Mouse (Mus musculus) heart, embryonic 15.5 days (tissue): Measurements from ENCODE around the gene Plp2. TPM values are rescaled to one million over a fixed set of nuclear protein-coding genes. Genes with fewer than 3 reads are reported as not detected.

Source experiments
- ATAC-seq: fragments of 200-750 bp; cut with Nextera tagmentation; replicated peaks from 2 replicates; pipeline ENCODE4 v1.8.0; 2017; ENCODE audit warnings: low read depth, moderate TSS enrichment; ENCODE audit not compliant: insufficient number of reproducible peaks, insufficient read depth, low FRiP score
- H3K27ac ChIP-seq: fragments of 300-500 bp; sonication (generic); 2 replicates; pipeline ENCODE4 v1.5.1; 2015; ENCODE audit warnings: mild to moderate bottlenecking, inconsistent platforms
- H3K27me3 ChIP-seq: fragments of 300-500 bp; sonication (generic); 2 replicates; pipeline ENCODE4 v1.6.1; 2015; ENCODE audit warnings: inconsistent platforms
- H3K36me3 ChIP-seq: fragments of 300-500 bp; sonication (generic); 2 replicates; pipeline ENCODE4 v1.6.1; 2015; ENCODE audit warnings: mild to moderate bottlenecking, inconsistent platforms
- H3K4me1 ChIP-seq: fragments of 300-500 bp; sonication (generic); replicated peaks from 2 replicates; pipeline ENCODE4 v1.6.1; 2015; ENCODE audit warnings: inconsistent platforms
- H3K4me2 ChIP-seq: fragments of 300-500 bp; sonication (generic); 2 replicates; pipeline ENCODE4 v1.6.1; 2015; ENCODE audit warnings: inconsistent platforms, mild to moderate bottlenecking, moderate library complexity
- H3K4me3 ChIP-seq: fragments of 300-500 bp; sonication (generic); 2 replicates; pipeline ENCODE4 v1.5.1; 2015; ENCODE audit warnings: mild to moderate bottlenecking, inconsistent platforms
- H3K9ac ChIP-seq: fragments of 300-500 bp; sonication (generic); 2 replicates; pipeline ENCODE4 v1.6.1; 2015; ENCODE audit warnings: mild to moderate bottlenecking, inconsistent platforms
- H3K9me3 ChIP-seq: fragments of 300-500 bp; sonication (generic); replicated peaks from 2 replicates; pipeline ENCODE4 v1.6.1; 2016; ENCODE audit warnings: inconsistent platforms
- WGBS: fragments of 180-500 bp; shearing (Covaris S2); methylation state at CpG from one replicate; pipeline ENCODE4 v1.1.7; 2015; ENCODE audit warnings: mixed read lengths; 5-methylcytosine and 5-hydroxymethylcytosine counted together
- polyA plus RNA-seq: library from polyadenylated mRNA; unstranded; fragments of >200 nt; fragmentation: Nextera tagmentation; extraction: Ambion mirVana; gene quantifications from 2 replicates; pipeline ENCODE4 v1.2.1, GENCODE M21; 2015

The Plp2 gene
- polyA plus RNA-seq, 1 experiment from 2014 or later, result 129 TPM

- Histone ChIP-seq H3K27me3 (no peaks in the 10 kb centered on the region), H3K4me1 (peaks cover 5% of the 10 kb centered on the region; the same call in 1 of the 2 replicates), H3K9ac (peak overlapping the region; percentile 33), H3K4me3 (peak overlapping the region; percentile 37), H3K9me3 (no peaks in the 10 kb centered on the region), H3K36me3 (no peaks in the 10 kb centered on the region), H3K4me2 (peak overlapping the region; percentile 63), H3K27ac (peak overlapping the region; percentile 66)
- ATAC-seq, result peak; percentile 91
- WGBS, result 15% methylated on average over 26 of the region's 27 CpGs
Measured at GRCm38 (mm10) chrX:7679405-7680056, 8.3 kb upstream of the Plp2 start.

- no peaks in the 10 kb centered on the region for H3K9me3 ChIP-seq
- 39% methylated on average over 3 of the region's 3 CpGs for WGBS
- no peak overlapping the region for H3K9ac ChIP-seq
- no peaks in the 10 kb centered on the region for H3K27me3 ChIP-seq
- ATAC-seq, result no peak
- H3K4me2 ChIP-seq, result no peak overlapping the region
- no peak overlapping the region for H3K27ac ChIP-seq
- peaks cover 10% of the 10 kb centered on the region for H3K4me1 ChIP-seq
- no peak overlapping the region for H3K4me3 ChIP-seq
- no peaks in the 10 kb centered on the region for H3K36me3 ChIP-seq
Measured at GRCm38 (mm10) chrX:7678986-7679385, 7.8 kb upstream of the Plp2 start.

DNA sequence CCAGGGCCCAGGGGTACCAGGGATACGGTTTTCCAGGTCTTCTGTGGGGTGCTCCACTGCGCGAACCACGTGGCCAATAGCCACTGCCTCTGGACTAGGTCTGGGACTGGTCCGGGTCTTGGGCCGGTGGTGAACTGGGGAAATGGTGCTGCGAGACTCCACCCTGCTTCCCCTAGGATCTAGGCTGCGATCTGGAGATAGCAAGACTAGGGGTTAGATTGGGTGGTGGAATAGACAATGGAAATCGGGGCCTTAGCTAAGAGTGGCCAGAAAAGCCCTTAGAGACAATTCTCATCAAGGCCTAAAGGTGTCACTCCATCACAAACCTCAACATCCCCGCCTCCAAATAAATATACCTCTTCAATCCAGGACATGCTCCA, 3.8 kb upstream of the Plp2 start:
- peak overlapping the region; percentile 42; the same call in 1 of the 2 replicates for H3K27ac ChIP-seq
- peak overlapping the region; percentile 72 for H3K4me2 ChIP-seq
- H3K4me1 ChIP-seq, result peaks cover 23% of the 10 kb centered on the region
- no peaks in the 10 kb centered on the region for H3K36me3 ChIP-seq
- H3K4me3 ChIP-seq, result peak overlapping the region; percentile 42
- no peak for ATAC-seq
- H3K9me3 ChIP-seq, result no peaks in the 10 kb centered on the region
- H3K27me3 ChIP-seq, result no peaks in the 10 kb centered on the region
- 23% methylated on average over 10 of the region's 10 CpGs for WGBS
- H3K9ac ChIP-seq, result peak overlapping the region; percentile 44

GRCm38 (mm10) chrX:7674284-7675000, 3.3 kb upstream of the Plp2 start:
- no peaks in the 10 kb centered on the region for H3K27me3 ChIP-seq
- peaks cover 23% of the 10 kb centered on the region for H3K4me1 ChIP-seq
- H3K27ac ChIP-seq, result peak overlapping the region; percentile 42; the same call in 1 of the 2 replicates
- peak overlapping the region; percentile 42 for H3K4me3 ChIP-seq
- H3K9ac ChIP-seq, result peak overlapping the region; percentile 44
- peak overlapping the region; percentile 72 for H3K4me2 ChIP-seq
- no peak for ATAC-seq
- no peaks in the 10 kb centered on the region for H3K9me3 ChIP-seq
- no peaks in the 10 kb centered on the region for H3K36me3 ChIP-seq
- WGBS, result 21% methylated on average over 28 of the region's 28 CpGs

DNA sequence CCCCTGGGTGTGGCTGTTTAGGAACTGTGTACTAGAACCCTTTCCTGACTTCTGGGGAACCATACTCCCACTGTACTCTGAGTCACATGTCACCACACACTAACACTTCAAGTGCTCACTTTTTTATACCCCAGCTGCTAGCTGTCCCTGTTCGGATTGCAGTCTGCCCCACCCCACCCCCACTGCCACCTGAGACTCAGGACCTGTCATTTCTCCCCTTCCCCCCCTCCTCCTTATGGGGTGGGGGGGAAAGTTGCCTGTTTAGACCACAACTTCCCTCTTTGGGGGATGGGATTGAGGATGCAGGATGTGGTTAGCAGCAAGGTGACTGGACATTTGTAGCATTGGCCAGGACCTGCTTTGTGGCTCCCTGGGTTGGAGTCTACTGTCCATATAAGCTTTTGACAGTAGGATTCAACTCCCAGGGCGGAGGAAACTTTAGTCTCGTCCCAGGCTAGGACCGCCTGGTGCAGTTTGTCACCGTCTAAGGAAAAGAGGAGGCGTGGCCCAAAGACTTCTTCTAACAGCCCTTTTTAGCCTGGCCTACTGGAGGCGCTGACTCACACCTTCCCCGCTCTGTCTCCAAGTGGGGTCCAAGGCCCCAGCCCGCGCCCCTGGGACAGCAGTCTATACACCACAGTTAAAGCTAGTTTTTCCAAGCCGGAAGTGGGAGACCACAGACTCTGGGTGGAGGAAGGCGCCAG, 2.5 kb upstream of the Plp2 start:
- Histone ChIP-seq H3K4me2 (peak overlapping the region; percentile 72), H3K27me3 (no peaks in the 10 kb centered on the region), H3K27ac (peak overlapping the region; percentile 42), H3K9ac (no peak overlapping the region; the same call in 1 of the 2 replicates), H3K36me3 (peaks cover 4% of the 10 kb centered on the region), H3K4me3 (peak overlapping the region; percentile 42), H3K4me1 (peaks cover 23% of the 10 kb centered on the region), H3K9me3 (no peaks in the 10 kb centered on the region)
- ATAC-seq, result peak; percentile 19; the same call in 1 of the 2 replicates
- WGBS, result 25% methylated on average over 12 of the region's 12 CpGs

DNA sequence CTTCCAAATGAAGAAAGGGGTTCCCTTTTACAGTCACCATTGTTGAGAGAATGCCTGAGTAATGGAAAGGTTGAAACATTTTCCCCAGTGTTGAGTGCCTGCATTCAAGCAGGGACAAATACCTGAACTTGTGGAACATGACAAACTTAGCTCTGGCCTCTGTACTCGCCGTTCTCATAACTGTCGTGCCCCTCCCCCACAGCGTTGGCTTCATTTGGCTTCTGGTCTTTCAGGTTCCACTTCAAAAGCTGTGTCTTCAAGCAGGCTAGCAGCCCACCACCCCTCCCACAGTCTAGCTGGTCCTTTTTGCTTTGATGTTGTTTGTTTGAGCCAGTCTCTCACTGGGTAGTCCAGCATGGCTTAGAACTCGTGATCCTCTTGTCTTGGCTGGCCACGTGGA, 1.5 kb upstream of the Plp2 start:
- ATAC-seq, result no peak
- H3K36me3 ChIP-seq, result peaks cover 6% of the 10 kb centered on the region
- H3K4me3 ChIP-seq, result no peak overlapping the region
- no peak overlapping the region for H3K27ac ChIP-seq
- no peak overlapping the region for H3K9ac ChIP-seq
- 29% methylated on average over 6 of the region's 6 CpGs for WGBS
- H3K4me2 ChIP-seq, result no peak overlapping the region
- H3K4me1 ChIP-seq, result peaks cover 23% of the 10 kb centered on the region
- no peaks in the 10 kb centered on the region for H3K27me3 ChIP-seq
- H3K9me3 ChIP-seq, result no peaks in the 10 kb centered on the region

- Histone ChIP-seq H3K4me2 (peak overlapping the region; percentile 63), H3K9ac (peak overlapping the region; percentile 63), H3K9me3 (no peaks in the 10 kb centered on the region), H3K4me3 (peak overlapping the region; percentile 65), H3K4me1 (peaks cover 23% of the 10 kb centered on the region), H3K27ac (peak overlapping the region; percentile 84), H3K27me3 (no peaks in the 10 kb centered on the region), H3K36me3 (peaks cover 12% of the 10 kb centered on the region)
- ATAC-seq, result peak; percentile 73
- whole genome bisulfite sequencing, result 11% methylated on average over 16 of the region's 19 CpGs
Measured at GRCm38 (mm10) chrX:7670390-7670881, 754 bp downstream of the Plp2 start.

DNA sequence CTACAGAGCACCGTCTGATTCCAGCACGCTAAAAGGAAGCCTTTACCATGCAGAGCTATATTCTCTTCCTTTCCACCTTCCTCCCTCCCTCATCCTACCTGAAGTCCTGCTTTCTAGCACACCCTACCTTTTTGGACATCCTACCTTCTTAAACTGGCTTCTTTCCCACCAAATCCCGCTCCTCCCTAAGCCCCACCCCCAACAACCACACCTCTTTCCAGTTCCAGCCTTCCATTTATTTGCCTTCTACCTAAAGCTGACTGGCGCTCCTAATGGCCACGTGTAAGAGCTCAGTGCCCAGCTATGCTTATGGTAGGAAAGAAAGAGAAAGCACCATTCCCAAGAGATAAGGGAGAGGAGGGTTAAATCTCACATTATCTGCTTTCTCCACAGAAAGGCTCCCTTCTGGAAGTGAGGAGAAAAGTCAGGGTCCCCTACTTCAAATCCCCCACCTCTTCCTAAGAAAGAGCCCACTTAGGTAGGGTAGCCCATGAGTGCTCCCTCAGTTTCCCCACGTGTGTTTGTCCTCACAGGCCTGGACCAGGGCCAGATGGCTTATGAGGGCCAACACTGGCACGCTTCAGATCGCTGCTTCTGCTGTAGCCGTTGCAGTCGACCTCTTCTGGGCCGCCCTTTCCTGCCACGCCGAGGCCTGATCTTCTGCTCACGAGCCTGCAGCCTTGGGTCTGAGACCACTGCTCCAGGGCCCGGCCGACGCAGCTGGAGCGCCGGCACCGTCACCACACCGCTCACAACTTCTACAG, 5.3 kb downstream of the Plp2 start:
- peaks cover 12% of the 10 kb centered on the region for H3K36me3 ChIP-seq
- ATAC-seq, result no peak
- WGBS, result 70% methylated on average over 21 of the region's 21 CpGs
- H3K27me3 ChIP-seq, result no peaks in the 10 kb centered on the region
- no peak overlapping the region for H3K27ac ChIP-seq
- no peak overlapping the region for H3K9ac ChIP-seq
- H3K9me3 ChIP-seq, result no peaks in the 10 kb centered on the region
- peaks cover 5% of the 10 kb centered on the region; the same call in 1 of the 2 replicates for H3K4me1 ChIP-seq
- H3K4me3 ChIP-seq, result no peak overlapping the region
- no peak overlapping the region for H3K4me2 ChIP-seq

DNA sequence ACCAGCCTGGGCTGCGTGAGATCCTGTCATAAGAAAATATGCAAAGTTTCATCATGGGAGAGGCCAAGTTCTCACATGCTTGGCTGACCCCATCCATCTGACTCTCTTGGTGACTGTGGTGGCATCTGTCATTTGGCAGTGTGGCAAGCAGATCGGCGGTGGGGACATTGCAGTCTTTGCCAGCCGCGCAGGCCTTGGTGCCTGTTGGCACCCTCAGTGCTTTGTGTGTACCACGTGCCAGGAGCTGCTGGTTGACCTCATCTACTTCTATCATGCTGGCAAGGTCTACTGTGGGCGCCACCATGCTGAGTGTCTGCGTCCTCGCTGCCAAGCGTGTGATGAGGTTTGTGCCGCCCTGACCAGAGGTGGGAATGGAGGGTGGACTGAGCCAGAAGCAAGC, 6.4 kb downstream of the Plp2 start:
- Histone ChIP-seq H3K4me3 (no peak overlapping the region), H3K4me2 (no peak overlapping the region), H3K27ac (no peak overlapping the region), H3K4me1 (peaks cover 10% of the 10 kb centered on the region; the same call in 1 of the 2 replicates), H3K36me3 (peaks cover 12% of the 10 kb centered on the region), H3K27me3 (no peaks in the 10 kb centered on the region), H3K9ac (no peak overlapping the region), H3K9me3 (no peaks in the 10 kb centered on the region)
- no peak for ATAC-seq
- WGBS, result 85% methylated on average over 11 of the region's 11 CpGs

DNA sequence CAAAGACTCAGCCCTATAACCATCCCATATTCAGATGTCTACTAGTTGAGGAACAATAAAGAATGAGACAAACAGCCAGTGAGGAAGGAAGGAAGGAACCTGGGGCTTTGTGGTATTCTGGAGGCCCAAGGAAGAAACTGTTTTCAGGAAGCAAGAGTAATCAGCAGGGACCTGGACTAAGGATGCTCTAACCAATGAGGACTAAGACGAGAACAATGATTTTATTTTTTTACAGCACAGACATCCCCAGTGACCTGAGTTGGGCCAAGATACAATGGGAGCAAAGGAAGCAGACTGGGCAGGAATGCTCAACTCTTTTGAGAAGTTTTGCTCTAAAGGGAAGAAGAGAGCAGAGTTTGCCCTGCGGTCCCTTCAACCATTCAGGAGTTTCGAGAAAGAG, 8.3 kb downstream of the Plp2 start:
- no peaks in the 10 kb centered on the region for H3K27me3 ChIP-seq
- H3K36me3 ChIP-seq, result peaks cover 6% of the 10 kb centered on the region; the same call in 1 of the 2 replicates
- no peak for ATAC-seq
- 0 out of 2 replicates have a peak overlapping the region, but pooled peaks have one; percentile 37 for H3K27ac ChIP-seq
- WGBS, result 66% methylated on average over 3 of the region's 3 CpGs
- no peak overlapping the region for H3K4me3 ChIP-seq
- H3K4me1 ChIP-seq, result peaks cover 23% of the 10 kb centered on the region
- H3K4me2 ChIP-seq, result no peak overlapping the region
- H3K9ac ChIP-seq, result no peak overlapping the region
- no peaks in the 10 kb centered on the region for H3K9me3 ChIP-seq
